Mouse (Mus musculus): ENCODE measurements at regions not wholly inside any gene's neighbourhood (a gene's known extent, or its start where the extent isn't known, plus 50 kb on each side); places are given as distances from the start of the nearest gene placed in this dataset.

DNA sequence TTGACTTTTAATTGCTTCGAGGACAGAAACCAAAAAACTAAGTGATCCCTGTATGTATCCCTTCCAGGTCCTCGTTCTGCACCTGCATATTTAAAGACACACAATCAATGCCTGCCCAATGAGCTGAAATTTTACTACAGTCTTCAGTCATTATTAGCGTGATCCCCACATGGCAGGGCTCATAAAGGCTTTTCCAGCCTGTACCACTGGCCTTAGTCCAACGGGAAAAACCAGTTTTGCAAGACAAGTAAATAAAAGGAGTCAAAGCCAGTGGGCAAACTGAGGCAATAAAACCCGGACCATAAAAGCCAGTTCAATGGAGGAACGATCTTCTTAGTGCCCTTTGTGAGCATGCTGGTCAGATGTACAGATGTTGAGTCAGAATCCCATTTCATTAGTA lies 145.8 kb upstream of the Plcz1 start:
- 69% methylated on average over 6 of the region's 6 CpGs for WGBS
- no peaks in the 10 kb centered on the region for H3K4me1 ChIP-seq (ENCODE audit: control insufficient read depth, insufficient read depth, low read length)
- H3K27ac ChIP-seq (ENCODE audit: insufficient read depth, low read depth, low read length): no peak overlapping the region
- TF ChIP-seq POLR2A (IDR thresholded peaks at IDR 0.05; ENCODE audit: insufficient read depth, low read depth, low read length) (no peak), CTCF (IDR thresholded peaks at IDR 0.05; ENCODE audit: insufficient read depth, low read depth, low read length) (no peak)
- H3K4me3 ChIP-seq (ENCODE audit: insufficient read depth, low read depth, low read length): no peak overlapping the region

- no peak for TF ChIP-seq CTCF (IDR thresholded peaks at IDR 0.05; ENCODE audit: insufficient read depth, low read depth, low read length)
- no peak for TF ChIP-seq POLR2A (IDR thresholded peaks at IDR 0.05; ENCODE audit: insufficient read depth, low read depth, low read length)
- 34% methylated on average over 4 of the region's 4 CpGs for WGBS
- H3K4me1 ChIP-seq (ENCODE audit: control insufficient read depth, insufficient read depth, low read length): peaks cover 10% of the 10 kb centered on the region
- no peak overlapping the region; the same call in 1 of the 2 replicates for H3K27ac ChIP-seq (ENCODE audit: insufficient read depth, low read depth, low read length)
- no peak overlapping the region for H3K4me3 ChIP-seq (ENCODE audit: insufficient read depth, low read depth, low read length)
These were observed 138.7 kb upstream of the Plcz1 start for GRCm38 (mm10) chr6:140179999-140180398.

DNA sequence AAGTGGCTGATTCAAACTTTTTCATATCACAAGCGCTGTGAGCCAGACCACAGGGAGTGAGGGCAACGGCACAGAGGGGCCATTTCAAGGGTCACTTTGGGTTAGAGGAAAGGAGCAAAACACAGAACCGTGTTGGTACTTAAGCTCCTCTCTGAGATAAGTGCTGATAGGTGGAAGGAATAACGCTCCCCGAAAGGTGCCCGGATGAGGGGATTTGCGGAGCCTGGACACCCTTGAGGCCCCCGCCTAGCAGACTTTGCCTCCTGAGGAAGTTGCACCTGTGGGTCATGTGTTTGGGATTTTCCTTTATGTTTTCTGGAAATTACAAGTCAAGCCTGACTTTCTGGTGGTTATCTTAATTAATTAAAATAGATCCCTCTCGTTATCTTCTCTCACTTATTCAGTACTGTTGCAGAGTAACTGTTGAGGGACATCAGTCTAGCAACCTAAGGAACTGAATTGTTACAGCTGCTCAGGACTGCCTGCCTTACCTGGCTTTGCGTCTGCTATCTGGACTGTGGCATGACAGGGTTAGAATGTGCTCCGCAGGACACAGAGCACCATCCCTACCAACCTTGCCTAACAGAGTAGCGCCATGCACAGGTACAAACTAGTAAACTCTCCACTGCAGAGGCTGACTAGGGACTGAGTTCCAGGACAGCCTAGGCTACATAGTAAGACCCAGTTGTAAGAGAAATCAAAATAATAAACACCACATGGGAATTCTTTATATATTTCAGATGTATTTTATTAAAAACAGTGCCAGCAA lies 137.4 kb upstream of the Plcz1 start:
- TF ChIP-seq CTCF (IDR thresholded peaks at IDR 0.05; ENCODE audit: insufficient read depth, low read depth, low read length) (no peak), POLR2A (IDR thresholded peaks at IDR 0.05; ENCODE audit: insufficient read depth, low read depth, low read length) (no peak)
- WGBS: 93% methylated on average over 12 of the region's 12 CpGs

DNA sequence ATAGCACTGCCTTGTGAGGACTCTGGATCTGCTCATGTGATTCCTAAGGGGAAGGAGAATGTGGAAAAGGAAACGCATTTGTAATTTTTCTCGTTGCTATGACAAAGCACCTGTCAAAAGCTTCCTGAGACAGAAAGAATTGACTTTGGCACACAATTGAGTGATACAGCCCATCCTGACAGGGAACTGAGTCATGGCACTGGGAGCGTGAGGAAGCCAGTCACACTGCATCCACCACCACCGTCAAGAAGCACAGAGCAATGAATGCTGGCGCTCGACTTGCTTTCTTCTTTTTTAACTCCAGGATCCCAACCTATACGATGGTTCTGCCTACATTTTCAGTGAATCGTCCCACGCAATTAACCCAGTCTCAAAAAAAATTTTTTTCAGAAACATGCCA lies 131.5 kb upstream of the Plcz1 start:
- Histone ChIP-seq H3K27ac (ENCODE audit: insufficient read depth, low read depth, low read length) (peak overlapping the region; percentile 20; the same call in 1 of the 2 replicates), H3K4me3 (ENCODE audit: insufficient read depth, low read depth, low read length) (no peak overlapping the region), H3K4me1 (ENCODE audit: control insufficient read depth, insufficient read depth, low read length) (0 out of 2 replicates have a peak, but pooled peaks cover 2% of the 10 kb centered on the region)
- TF ChIP-seq POLR2A (IDR thresholded peaks at IDR 0.05; ENCODE audit: insufficient read depth, low read depth, low read length) (no peak), CTCF (IDR thresholded peaks at IDR 0.05; ENCODE audit: insufficient read depth, low read depth, low read length) (no peak)
- 62% methylated on average over 9 of the region's 9 CpGs for WGBS

More for the DNA sequence above, 137.4 kb upstream of the Plcz1 start:
- no peak overlapping the region for H3K4me3 ChIP-seq (ENCODE audit: insufficient read depth, low read depth, low read length)
- H3K27ac ChIP-seq (ENCODE audit: insufficient read depth, low read depth, low read length): 0 out of 2 replicates have a peak overlapping the region, but pooled peaks have one; percentile 44
- H3K4me1 ChIP-seq (ENCODE audit: control insufficient read depth, insufficient read depth, low read length): peaks cover 10% of the 10 kb centered on the region

GRCm38 (mm10) chr6:140169836-140170235 lies 128.6 kb upstream of the Plcz1 start:
- Histone ChIP-seq H3K4me1 (ENCODE audit: control insufficient read depth, insufficient read depth, low read length) (no peaks in the 10 kb centered on the region), H3K4me3 (ENCODE audit: insufficient read depth, low read depth, low read length) (no peak overlapping the region), H3K27ac (ENCODE audit: insufficient read depth, low read depth, low read length) (no peak overlapping the region)
- 97% methylated on average over 3 of the region's 3 CpGs for WGBS
- TF ChIP-seq POLR2A (IDR thresholded peaks at IDR 0.05; ENCODE audit: insufficient read depth, low read depth, low read length): no peak
- TF ChIP-seq CTCF (IDR thresholded peaks at IDR 0.05; ENCODE audit: insufficient read depth, low read depth, low read length): no peak

- no peak overlapping the region for H3K4me3 ChIP-seq (ENCODE audit: insufficient read depth, low read depth, low read length)
- TF ChIP-seq POLR2A (IDR thresholded peaks at IDR 0.05; ENCODE audit: insufficient read depth, low read depth, low read length): no peak
- 84% methylated on average over 4 of the region's 4 CpGs for WGBS
- peaks cover 2% of the 10 kb centered on the region; the same call in 1 of the 2 replicates for H3K4me1 ChIP-seq (ENCODE audit: control insufficient read depth, insufficient read depth, low read length)
- no peak overlapping the region for H3K27ac ChIP-seq (ENCODE audit: insufficient read depth, low read depth, low read length)
These were observed 125.9 kb upstream of the Plcz1 start for GRCm38 (mm10) chr6:140167182-140167581.

DNA sequence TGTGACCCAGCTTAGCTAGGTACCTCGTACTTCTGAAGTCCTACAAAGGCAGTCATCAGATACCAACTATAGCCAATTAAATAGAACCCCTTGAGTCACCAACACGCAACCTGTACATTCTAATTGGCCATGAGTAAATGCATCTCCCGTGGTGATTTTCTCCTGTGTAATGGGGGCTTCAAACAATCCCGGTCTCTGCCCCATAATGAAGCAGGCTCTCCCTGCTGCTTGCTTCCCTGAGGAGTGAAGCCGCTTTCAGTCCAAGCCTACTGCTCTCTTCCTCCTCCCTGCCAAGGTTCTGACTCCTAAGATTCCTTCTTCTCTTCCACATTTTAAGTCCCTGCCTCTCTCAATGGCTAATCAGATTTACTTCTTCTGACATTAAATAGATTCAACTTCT lies 121.5 kb upstream of the Plcz1 start:
- no peak overlapping the region for H3K27ac ChIP-seq (ENCODE audit: insufficient read depth, low read depth, low read length)
- H3K4me3 ChIP-seq (ENCODE audit: insufficient read depth, low read depth, low read length): no peak overlapping the region
- 69% methylated on average over 5 of the region's 5 CpGs for WGBS
- TF ChIP-seq CTCF (IDR thresholded peaks at IDR 0.05; ENCODE audit: insufficient read depth, low read depth, low read length) (no peak), POLR2A (IDR thresholded peaks at IDR 0.05; ENCODE audit: insufficient read depth, low read depth, low read length) (no peak)
- H3K4me1 ChIP-seq (ENCODE audit: control insufficient read depth, insufficient read depth, low read length): peaks cover 5% of the 10 kb centered on the region; the same call in 1 of the 2 replicates

DNA sequence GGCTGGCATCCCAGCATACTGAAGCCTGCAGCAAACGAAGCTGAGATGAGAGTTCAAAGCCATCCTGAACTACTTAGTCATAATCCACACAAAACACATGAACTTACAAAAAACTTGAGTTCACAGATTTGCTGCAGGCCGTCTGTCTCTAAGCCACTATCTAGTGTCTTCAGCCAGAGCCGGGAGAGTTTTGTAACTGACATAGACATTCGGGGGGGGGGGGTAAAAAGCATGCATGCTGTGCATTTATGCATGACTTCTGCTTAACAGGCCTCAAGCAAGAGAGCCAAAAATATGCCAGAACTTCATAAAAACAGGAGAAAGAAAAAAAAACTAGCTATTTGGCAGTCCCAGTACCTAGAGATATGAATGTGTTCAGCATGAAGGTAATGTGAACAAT lies 120.2 kb upstream of the Plcz1 start:
- no peak overlapping the region for H3K4me3 ChIP-seq (ENCODE audit: insufficient read depth, low read depth, low read length)
- TF ChIP-seq POLR2A (IDR thresholded peaks at IDR 0.05; ENCODE audit: insufficient read depth, low read depth, low read length) (no peak), CTCF (IDR thresholded peaks at IDR 0.05; ENCODE audit: insufficient read depth, low read depth, low read length) (no peak)
- peaks cover 5% of the 10 kb centered on the region; the same call in 1 of the 2 replicates for H3K4me1 ChIP-seq (ENCODE audit: control insufficient read depth, insufficient read depth, low read length)
- no peak overlapping the region for H3K27ac ChIP-seq (ENCODE audit: insufficient read depth, low read depth, low read length)
- WGBS: 84% methylated on average over 4 of the region's 4 CpGs

- 86% methylated on average over 13 of the region's 13 CpGs for WGBS
- TF ChIP-seq CTCF (IDR thresholded peaks at IDR 0.05; ENCODE audit: insufficient read depth, low read depth, low read length) (no peak), POLR2A (IDR thresholded peaks at IDR 0.05; ENCODE audit: insufficient read depth, low read depth, low read length) (no peak)
- Histone ChIP-seq H3K27ac (ENCODE audit: insufficient read depth, low read depth, low read length) (no peak overlapping the region), H3K4me3 (ENCODE audit: insufficient read depth, low read depth, low read length) (no peak overlapping the region), H3K4me1 (ENCODE audit: control insufficient read depth, insufficient read depth, low read length) (peaks cover 5% of the 10 kb centered on the region; the same call in 1 of the 2 replicates)
These were observed 119.7 kb upstream of the Plcz1 start for GRCm38 (mm10) chr6:140160946-140161345.
